Mouse (Mus musculus) neural tube, embryonic 13.5 days (tissue): ENCODE measurements around the gene Gm648. TPM values are rescaled to one million over a fixed set of nuclear protein-coding genes. Genes with fewer than 3 reads are reported as not detected.
"Not testable (repeated sequence)": the region's sequence is repeated elsewhere in the genome, so short reads cannot be mapped to it uniquely, and the experiment has no call there.

Experiments
- ATAC-seq: fragments of 200-750 bp; cut with Nextera tagmentation; 2 replicates; pipeline ENCODE4 v1.8.0; 2017; ENCODE audit warnings: low read depth, mild to moderate bottlenecking, moderate TSS enrichment, moderate library complexity
- H3K27ac ChIP-seq: fragments of 300-500 bp; sonication (generic); replicated peaks from 2 replicates; pipeline ENCODE4 v1.5.1; 2015; ENCODE audit warnings: moderate library complexity, mild to moderate bottlenecking, inconsistent platforms
- H3K27me3 ChIP-seq: fragments of 300-500 bp; sonication (generic); 2 replicates; pipeline ENCODE4 v1.6.1; 2015; ENCODE audit warnings: mild to moderate bottlenecking, inconsistent platforms
- H3K36me3 ChIP-seq: fragments of 300-500 bp; sonication (generic); 2 replicates; pipeline ENCODE4 v1.6.1; 2015; ENCODE audit warnings: mild to moderate bottlenecking, inconsistent platforms
- H3K4me1 ChIP-seq: fragments of 300-500 bp; sonication (generic); replicated peaks from 2 replicates; pipeline ENCODE4 v1.6.1; 2015; ENCODE audit warnings: inconsistent platforms
- H3K4me2 ChIP-seq: fragments of 300-500 bp; sonication (generic); 2 replicates; pipeline ENCODE4 v1.6.1; 2015; ENCODE audit warnings: inconsistent platforms, mild to moderate bottlenecking, moderate library complexity
- H3K4me3 ChIP-seq: fragments of 300-500 bp; sonication (generic); 2 replicates; pipeline ENCODE4 v1.5.1; 2015; ENCODE audit warnings: mild to moderate bottlenecking, inconsistent platforms
- H3K9ac ChIP-seq: fragments of 300-500 bp; sonication (generic); 2 replicates; pipeline ENCODE4 v1.6.1; 2015; ENCODE audit warnings: moderate library complexity, mild to moderate bottlenecking, inconsistent platforms
- H3K9me3 ChIP-seq: fragments of 300-500 bp; sonication (generic); 2 replicates; pipeline ENCODE4 v1.6.1; 2016; ENCODE audit warnings: inconsistent platforms
- WGBS: fragments of 180-500 bp; shearing (Covaris S2); methylation state at CpG from one replicate; pipeline ENCODE4 v1.1.7; 2015; 5-methylcytosine and 5-hydroxymethylcytosine counted together
- polyA plus RNA-seq: library from polyadenylated mRNA; unstranded; fragments of >200 nt; fragmentation: Nextera tagmentation; extraction: Ambion mirVana; gene quantifications from 2 replicates; pipeline ENCODE4 v1.2.1, GENCODE M21; 2015

Gene Gm648
- not detected in 2 replicates for polyA plus RNA-seq

GRCm38 (mm10) chrX:56549506-56549905 is at the start of gene Gm648:
Gene Gm648, minus strand, starts transcription at chrX:56549606.
- H3K27me3 ChIP-seq: no peaks in the 10 kb centered on the region
- H3K27ac ChIP-seq: no peak within 1 kb of the TSS
- WGBS: 86% methylated on average over 7 of the region's 7 CpGs
- H3K4me1 ChIP-seq: no peaks in the 10 kb centered on the region
- no peaks in the 10 kb centered on the region for H3K9me3 ChIP-seq
- H3K36me3 ChIP-seq: no peaks in the 10 kb centered on the region
- H3K9ac ChIP-seq: no peak within 1 kb of the TSS
- no peak within 1 kb of the TSS for H3K4me3 ChIP-seq
- ATAC-seq: no peak
- H3K4me2 ChIP-seq: no peak within 1 kb of the TSS

DNA sequence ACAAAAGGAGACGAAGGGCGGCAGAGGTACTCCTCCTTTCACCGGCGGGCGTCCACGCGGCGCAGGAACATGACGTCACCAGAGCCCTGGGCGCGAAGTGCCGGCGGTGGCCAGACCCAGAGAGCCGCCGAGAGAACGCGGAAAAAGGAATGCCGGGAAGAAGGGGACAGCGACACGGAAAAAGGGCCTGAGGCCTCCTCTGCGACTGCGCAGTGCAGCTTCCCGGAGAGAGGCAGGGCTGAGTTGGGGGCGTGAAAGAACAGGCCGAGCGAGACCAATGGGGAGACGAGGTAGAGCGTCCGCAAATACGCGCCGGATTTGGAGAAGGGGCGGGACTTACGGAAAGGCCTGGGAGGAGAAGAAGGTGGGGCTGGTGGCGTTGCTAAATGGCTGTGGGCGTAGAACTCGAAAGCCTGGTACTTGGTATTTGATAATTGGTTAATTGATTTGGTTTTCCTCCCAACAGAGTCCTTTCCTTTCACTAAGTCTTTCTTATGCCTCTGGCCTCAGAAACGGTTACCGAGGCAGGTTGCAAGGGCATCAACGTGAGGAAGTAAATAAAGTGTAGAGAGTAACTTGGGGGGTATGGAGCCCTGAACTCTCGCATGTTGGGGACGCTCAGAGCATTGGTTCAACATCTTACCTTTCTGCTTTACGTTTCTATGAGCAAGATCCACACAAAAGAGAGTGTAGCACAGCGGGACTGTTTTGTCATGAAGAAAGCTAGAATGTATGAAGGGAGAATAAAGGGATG is 48.7 kb upstream of the Gm648 start, which contains the start of gene Mmgt1:
Gene Mmgt1 (minus strand): TSS at position 183 of the 754 bp plus-strand sequence.
- peak; percentile 99 for ATAC-seq
- 12% methylated on average over 44 of the region's 44 CpGs for WGBS

DNA sequence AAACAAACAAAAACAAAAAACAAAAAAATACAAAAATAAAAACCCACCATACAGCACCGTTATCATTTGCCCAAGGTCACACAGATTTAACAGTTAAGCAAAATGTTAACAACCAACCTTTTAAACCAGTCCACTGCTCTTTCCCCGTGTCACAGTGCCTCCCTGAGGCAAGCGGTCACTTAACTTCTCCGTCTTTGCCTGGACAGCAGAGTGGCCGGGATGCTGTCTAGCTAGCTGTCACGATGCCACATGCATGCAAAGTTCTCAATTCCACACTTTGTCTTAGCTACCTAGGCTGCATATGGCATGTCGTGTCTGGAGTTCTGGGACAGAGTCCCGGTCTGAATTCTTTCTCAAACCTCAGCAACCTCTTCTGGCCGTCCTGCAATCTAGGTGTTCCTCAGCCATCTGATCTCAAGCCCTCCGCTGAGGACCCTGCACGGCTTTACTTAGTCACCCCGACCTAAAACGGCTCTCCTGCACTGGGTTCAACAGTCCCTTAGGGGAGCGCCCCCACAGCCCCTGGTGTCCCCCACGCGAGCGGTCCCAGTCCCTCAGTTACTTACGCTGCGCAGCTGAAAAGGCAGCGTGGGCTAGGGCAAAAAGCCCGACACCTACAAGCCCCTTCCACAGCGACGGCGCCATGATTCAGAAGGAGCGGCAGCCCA is 47.9 kb upstream of the Gm648 start:
- Histone ChIP-seq H3K27ac (peak overlapping the region; percentile 83), H3K27me3 (no peaks in the 10 kb centered on the region), H3K9me3 (no peaks in the 10 kb centered on the region), H3K4me2 (peak overlapping the region; percentile 64), H3K4me1 (peaks cover 12% of the 10 kb centered on the region), H3K9ac (peak overlapping the region; percentile 81), H3K36me3 (0 out of 2 replicates have a peak, but pooled peaks cover 6% of the 10 kb centered on the region), H3K4me3 (peak overlapping the region; percentile 68)
- 18% methylated on average over 25 of the region's 25 CpGs for WGBS
- peak; percentile 84 for ATAC-seq

More for the DNA sequence above, 48.7 kb upstream of the Gm648 start, which contains the start of gene Mmgt1:
- peak within 1 kb of the TSS; percentile 64 for H3K4me2 ChIP-seq
- no peaks in the 10 kb centered on the region for H3K9me3 ChIP-seq
- H3K4me1 ChIP-seq: peaks cover 12% of the 10 kb centered on the region
- no peaks in the 10 kb centered on the region for H3K27me3 ChIP-seq
- H3K4me3 ChIP-seq: peak within 1 kb of the TSS; percentile 68
- H3K9ac ChIP-seq: peak within 1 kb of the TSS; percentile 81
- H3K36me3 ChIP-seq: 0 out of 2 replicates have a peak, but pooled peaks cover 6% of the 10 kb centered on the region
- peak within 1 kb of the TSS; percentile 83 for H3K27ac ChIP-seq

- no peaks in the 10 kb centered on the region for H3K36me3 ChIP-seq
- no peak overlapping the region for H3K27ac ChIP-seq
- ATAC-seq: no peak
- no peaks in the 10 kb centered on the region for H3K27me3 ChIP-seq
- H3K4me3 ChIP-seq: no peak overlapping the region
- H3K4me1 ChIP-seq: no peaks in the 10 kb centered on the region
- no peak overlapping the region for H3K4me2 ChIP-seq
- 74% methylated on average over 2 of the region's 2 CpGs for WGBS
- no peaks in the 10 kb centered on the region for H3K9me3 ChIP-seq
- no peak overlapping the region for H3K9ac ChIP-seq
Measured at GRCm38 (mm10) chrX:56578200-56578599, 28.8 kb upstream of the Gm648 start.

- Histone ChIP-seq H3K4me3 (no peak overlapping the region), H3K4me2 (no peak overlapping the region), H3K9ac (no peak overlapping the region), H3K27ac (no peak overlapping the region), H3K4me1 (no peaks in the 10 kb centered on the region), H3K9me3 (no peaks in the 10 kb centered on the region), H3K36me3 (no peaks in the 10 kb centered on the region), H3K27me3 (no peaks in the 10 kb centered on the region)
- WGBS: 22% methylated on average over 6 of the region's 6 CpGs
- ATAC-seq: no peak
Measured at GRCm38 (mm10) chrX:56572465-56572864, 23.1 kb upstream of the Gm648 start.

DNA sequence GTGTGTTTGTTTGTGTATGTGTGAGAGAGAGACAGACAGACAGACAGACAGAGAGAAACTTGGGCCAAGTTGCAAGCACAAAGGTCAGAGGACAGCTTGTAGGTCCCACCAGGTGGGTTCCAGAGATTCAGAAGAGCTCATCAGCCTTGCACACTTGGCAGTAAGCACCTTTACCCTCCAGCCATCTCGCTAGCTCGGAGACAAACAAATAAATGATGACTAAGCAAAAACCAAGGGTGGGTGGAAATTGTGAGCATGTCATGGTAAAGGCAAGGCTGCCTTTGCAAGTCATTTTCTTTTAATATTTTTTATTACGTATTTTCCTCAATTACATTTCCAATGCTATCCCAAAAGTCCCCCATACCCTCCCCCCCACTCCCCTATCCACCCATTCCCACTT is 4.2 kb upstream of the Gm648 start:
- Histone ChIP-seq H3K4me2 (no peak overlapping the region), H3K9ac (no peak overlapping the region), H3K36me3 (no peaks in the 10 kb centered on the region), H3K9me3 (no peaks in the 10 kb centered on the region), H3K4me3 (no peak overlapping the region), H3K27ac (no peak overlapping the region), H3K27me3 (no peaks in the 10 kb centered on the region), H3K4me1 (no peaks in the 10 kb centered on the region)
- 82% methylated on average over 3 of the region's 3 CpGs for WGBS
- ATAC-seq: no peak

GRCm38 (mm10) chrX:56537162-56537561 is 12.2 kb downstream of the Gm648 start:
- Histone ChIP-seq H3K4me3 (no peak overlapping the region), H3K4me2 (no peak overlapping the region), H3K9ac (no peak overlapping the region), H3K4me1 (no peaks in the 10 kb centered on the region), H3K27me3 (no peaks in the 10 kb centered on the region), H3K36me3 (no peaks in the 10 kb centered on the region), H3K27ac (no peak overlapping the region), H3K9me3 (no peaks in the 10 kb centered on the region)
- WGBS: 60% methylated on average over 4 of the region's 4 CpGs
- no peak for ATAC-seq

GRCm38 (mm10) chrX:56531266-56531665 is 18.1 kb downstream of the Gm648 start:
- no peak overlapping the region for H3K4me3 ChIP-seq
- ATAC-seq: no peak
- H3K4me1 ChIP-seq: no peaks in the 10 kb centered on the region
- no peak overlapping the region for H3K9ac ChIP-seq
- no peaks in the 10 kb centered on the region for H3K36me3 ChIP-seq
- 17% methylated on average over 3 of the region's 3 CpGs for WGBS
- H3K27ac ChIP-seq: no peak overlapping the region
- H3K9me3 ChIP-seq: no peaks in the 10 kb centered on the region
- H3K4me2 ChIP-seq: no peak overlapping the region
- H3K27me3 ChIP-seq: no peaks in the 10 kb centered on the region

- H3K27ac ChIP-seq, H3K9me3 ChIP-seq, H3K9ac ChIP-seq, H3K4me2 ChIP-seq, H3K4me3 ChIP-seq, ATAC-seq, H3K27me3 ChIP-seq, H3K4me1 ChIP-seq, H3K36me3 ChIP-seq: not testable (repeated sequence)
- 86% methylated on average over 6 of the region's 6 CpGs for WGBS
Measured at GRCm38 (mm10) chrX:56524442-56524841, 25.0 kb downstream of the Gm648 start, which contains the start of gene Gm10477. Gene Gm10477, plus strand, starts transcription at chrX:56524742.

- WGBS: 85% methylated on average over 7 of the region's 7 CpGs
- no peak for ATAC-seq
- no peak overlapping the region for H3K4me3 ChIP-seq
Measured at GRCm38 (mm10) chrX:56497241-56497640, 52.2 kb downstream of the Gm648 start.

More at GRCm38 (mm10) chrX:56497241-56497640, 52.2 kb downstream of the Gm648 start:
- H3K4me2 ChIP-seq: no peak overlapping the region
- no peaks in the 10 kb centered on the region for H3K27me3 ChIP-seq
- no peaks in the 10 kb centered on the region for H3K4me1 ChIP-seq
- H3K9ac ChIP-seq: no peak overlapping the region
- peaks cover 14% of the 10 kb centered on the region for H3K36me3 ChIP-seq
- H3K9me3 ChIP-seq: no peaks in the 10 kb centered on the region
- H3K27ac ChIP-seq: no peak overlapping the region
